Mouse (Mus musculus) brain, embryonic 14.5 days (tissue): ENCODE measurements around the gene Hsd11b2. TPM values are rescaled to one million over a fixed set of nuclear protein-coding genes. Genes with fewer than 3 reads are reported as not detected.

Experiments used
- DNase-seq: peaks from one replicate; pipeline ENCODE4 v3.0.0-alpha.2; 2011; ENCODE audit warnings: low read depth
- CTCF ChIP-seq: fragments of 200-500 bp; IDR thresholded peaks from 2 replicates; pipeline ENCODE4 v1.5.1; 2012; ENCODE audit warnings: inconsistent platforms, mild to moderate bottlenecking, moderate library complexity, borderline replicate concordance; ENCODE audit not compliant: insufficient read depth, insufficient read length; ENCODE audit errors: extremely low read depth
- POLR2A ChIP-seq: fragments of 200-500 bp; IDR thresholded peaks from 2 replicates; pipeline ENCODE4 v1.6.1; 2012; ENCODE audit warnings: mild to moderate bottlenecking, inconsistent platforms, borderline replicate concordance; ENCODE audit not compliant: poor library complexity, insufficient read depth, insufficient read length, severe bottlenecking; ENCODE audit errors: extremely low read depth
- polyA plus RNA-seq: library from polyadenylated mRNA; depleted of rRNA; stranded (reverse); fragments of >200 nt; gene quantifications from 2 replicates; pipeline ENCODE4 v1.2.3, GENCODE M21; 2012

Gene Hsd11b2
- polyA plus RNA-seq, 1 experiment, result 12.1 TPM

DNA sequence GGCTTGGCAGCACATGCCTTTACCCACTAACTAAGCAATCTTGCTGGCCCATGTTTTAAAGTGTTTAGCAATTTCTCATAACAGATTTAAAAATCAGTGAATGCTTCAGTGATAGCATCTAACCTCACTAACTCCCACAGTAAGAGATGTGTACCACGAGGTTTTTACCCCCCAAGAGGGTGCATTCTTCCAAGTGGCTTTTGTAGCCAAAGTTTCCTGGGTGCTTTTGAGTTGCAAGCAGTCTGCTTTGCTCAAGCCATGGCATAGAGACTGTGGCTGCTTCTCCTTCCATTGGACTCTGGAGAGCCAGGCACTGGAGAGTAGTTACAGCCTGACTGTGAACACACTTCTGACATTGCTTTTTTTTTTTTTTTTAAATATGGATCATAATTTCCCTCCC is 29.3 kb upstream of the Hsd11b2 start:
- TF ChIP-seq CTCF (no peak), POLR2A (no peak)
- DNase-seq, result no peak

DNA sequence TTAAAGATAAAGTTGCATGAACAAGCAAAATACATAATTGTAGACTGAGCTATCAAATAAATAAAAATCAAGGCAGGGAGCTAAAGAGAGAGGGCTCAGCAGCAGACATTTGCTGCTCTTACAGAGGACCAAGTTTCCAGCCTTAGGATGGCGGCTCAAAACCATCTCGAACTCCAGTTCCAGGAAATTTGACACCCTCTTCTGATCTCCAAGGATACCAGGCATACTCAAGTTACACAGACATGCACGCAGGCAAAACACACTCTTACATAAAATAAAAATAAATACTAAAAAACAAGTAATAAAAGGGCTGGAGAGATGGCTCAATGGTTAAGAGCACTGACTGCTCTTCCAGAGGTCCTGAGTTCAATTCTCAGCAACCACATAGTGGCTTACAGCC is 25.1 kb upstream of the Hsd11b2 start:
- no peak for DNase-seq
- no peak for TF ChIP-seq POLR2A
- no peak for TF ChIP-seq CTCF

DNA sequence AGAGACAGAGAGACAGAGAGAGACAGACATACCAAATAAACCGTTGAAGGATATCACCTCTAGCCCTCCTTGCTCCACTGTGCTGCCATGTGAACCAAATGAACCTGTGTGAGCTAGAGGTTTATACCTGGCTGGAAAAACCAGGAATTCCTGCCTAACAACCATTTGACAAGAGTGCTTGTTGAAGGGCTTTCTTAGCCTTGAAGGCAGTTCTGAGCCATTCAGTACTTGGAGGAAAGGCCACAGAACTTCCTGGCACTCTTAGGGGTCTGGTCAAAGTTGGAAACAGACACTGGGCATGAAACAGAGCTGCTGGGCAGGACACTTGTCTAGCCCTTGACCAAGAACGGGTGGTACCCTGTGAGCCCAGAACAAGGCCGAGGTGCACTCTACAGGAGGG is 24.0 kb upstream of the Hsd11b2 start:
- DNase-seq, result no peak
- TF ChIP-seq CTCF (no peak), POLR2A (no peak)

DNA sequence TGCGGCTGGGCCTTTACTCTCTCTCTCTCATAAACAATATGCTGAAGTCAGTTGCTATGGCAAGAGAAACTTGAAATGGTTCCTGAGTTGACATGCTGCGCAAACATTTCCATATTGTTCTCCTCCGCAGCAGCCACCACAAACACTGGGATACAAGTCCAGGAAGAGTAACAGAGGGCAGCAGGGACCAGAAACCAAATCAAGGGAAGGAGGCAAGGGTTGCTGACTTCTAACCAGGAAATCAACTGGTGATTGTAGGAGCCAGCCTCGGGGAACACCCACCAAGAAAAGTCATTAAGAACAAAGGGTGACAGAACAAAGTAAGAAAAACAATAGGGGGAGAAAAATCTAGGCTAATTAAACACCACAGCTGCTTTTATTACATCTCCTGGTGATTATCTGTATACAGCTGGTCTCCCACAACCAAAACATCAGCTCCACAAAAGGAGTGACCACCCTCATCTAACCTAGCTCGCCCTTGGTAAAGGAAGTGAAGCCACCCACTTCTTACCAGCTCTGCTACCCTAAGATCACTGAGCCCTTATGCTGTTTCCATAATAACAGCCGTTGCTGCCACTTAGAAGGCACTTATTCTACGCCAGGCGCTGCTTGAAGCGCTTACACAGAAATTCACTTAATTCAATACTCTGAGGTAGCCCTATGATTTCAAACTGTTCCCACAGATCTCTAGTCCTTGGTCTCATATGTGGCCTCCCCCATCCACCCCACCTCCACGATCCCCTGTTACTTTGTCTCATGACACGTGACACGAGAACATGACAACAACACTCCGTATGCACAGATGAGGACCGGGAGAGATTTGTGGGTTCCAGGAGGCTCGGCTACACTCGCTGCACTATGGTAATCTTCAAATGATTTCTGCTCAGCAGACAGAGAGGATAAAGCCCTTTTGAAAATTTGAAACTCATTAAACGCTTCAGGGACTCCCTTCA is 22.9 kb upstream of the Hsd11b2 start:
- peak; percentile 51 for DNase-seq
- TF ChIP-seq CTCF (no peak), POLR2A (no peak)

DNA sequence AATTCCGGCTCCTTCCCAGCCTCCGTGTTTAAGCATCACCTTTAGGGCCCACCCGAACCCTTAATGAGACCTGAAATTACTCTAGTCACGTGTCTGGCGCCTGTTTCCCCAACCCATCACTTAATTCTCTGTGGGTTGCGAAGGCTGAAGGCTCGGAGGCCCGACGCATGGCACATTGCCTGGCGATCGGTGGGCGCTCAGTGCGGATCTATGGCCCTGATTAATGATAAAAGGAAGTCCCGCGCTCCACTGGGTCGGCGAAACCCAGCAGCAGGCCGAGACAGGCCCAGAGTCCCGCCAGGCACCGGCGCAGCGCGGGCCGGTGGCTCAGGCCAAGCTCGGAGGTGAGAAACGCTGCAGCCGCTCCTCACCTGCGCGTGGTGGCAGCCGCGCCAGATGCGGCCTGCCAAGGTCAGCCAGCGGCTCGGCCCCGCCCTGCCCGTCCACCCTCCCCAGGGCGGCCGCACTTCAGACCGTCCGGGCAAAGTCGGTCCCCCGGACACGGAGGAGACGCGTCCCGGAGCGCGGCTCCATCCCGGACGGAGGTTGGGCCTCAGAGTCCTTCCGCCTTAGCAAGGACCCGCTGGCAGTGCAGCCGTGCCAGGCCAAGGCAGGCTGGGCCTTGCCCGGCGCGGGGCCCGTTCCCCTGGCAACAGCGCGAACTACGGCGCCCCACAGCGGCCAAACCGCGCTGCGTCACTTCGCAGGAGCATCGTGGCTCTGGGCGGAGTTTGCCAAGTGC is 21.9 kb upstream of the Hsd11b2 start, which contains the start of gene Zdhhc1:
Gene Zdhhc1, minus strand, starts transcription at position 464 of the 742 bp plus-strand sequence.
- DNase-seq, result peak; percentile 93
- peak; percentile 55; the same call in 1 of the 2 replicates for TF ChIP-seq POLR2A
- TF ChIP-seq CTCF, result peak; percentile 59; the same call in 1 of the 2 replicates

DNA sequence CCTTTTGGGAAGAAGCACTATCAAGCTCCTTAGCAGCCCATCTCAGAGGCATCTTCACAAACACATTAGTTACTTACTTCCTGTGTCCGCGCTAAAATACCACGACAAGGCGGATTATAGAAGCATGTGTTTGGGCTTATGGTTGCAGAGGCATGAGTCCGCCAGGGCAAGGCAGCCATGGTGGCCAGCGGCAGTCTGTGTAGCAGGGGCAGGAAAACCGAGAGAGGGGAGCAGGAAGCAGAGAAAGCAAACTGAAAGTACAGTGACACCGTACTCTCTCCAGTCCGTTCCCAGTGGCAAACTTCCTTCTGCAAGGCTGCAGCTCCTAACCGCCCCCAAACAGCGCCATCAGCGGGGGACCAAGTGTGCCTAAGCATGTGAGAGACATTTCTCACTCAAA is 18.8 kb upstream of the Hsd11b2 start:
- TF ChIP-seq CTCF, result no peak
- no peak for TF ChIP-seq POLR2A
- DNase-seq, result no peak

DNA sequence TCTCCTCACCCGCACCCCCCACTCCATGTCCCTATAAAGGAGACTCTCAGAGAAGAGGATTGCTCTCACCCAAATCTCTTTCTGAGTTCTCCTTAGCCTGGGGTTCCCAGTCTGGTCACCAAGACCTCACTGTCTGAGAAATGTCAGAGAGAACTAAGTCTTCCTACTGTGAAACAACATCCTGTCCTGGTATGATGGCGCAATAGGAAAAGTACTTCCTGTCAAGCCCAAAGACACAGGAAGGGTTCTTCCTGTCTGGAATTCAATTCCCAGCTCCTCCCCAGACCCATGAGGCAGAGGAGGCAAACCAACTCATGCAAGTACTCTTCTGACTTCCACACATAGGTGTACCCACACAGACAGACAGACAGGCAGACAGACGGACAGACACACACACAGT is 13.9 kb upstream of the Hsd11b2 start:
- TF ChIP-seq POLR2A (no peak), CTCF (no peak)
- no peak for DNase-seq

DNA sequence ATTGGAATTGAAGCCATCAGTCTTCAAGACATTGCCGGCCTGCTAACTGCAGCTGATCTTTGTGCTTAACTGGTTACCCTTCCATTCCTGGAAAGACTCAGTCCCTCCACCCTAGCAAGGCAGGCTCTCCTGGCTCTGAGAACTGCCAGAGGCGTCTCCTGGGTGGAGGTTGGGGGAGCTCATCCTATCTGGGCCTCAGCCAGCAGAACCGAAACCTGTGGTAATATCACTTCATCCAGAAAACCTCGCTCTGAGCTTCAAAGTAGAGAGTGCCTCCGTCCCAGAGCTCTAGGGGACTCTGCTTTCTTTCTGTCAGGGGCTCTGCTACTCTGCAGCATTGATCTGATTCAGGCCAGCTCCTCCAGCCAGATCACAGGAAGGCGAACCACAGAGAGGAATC is 11.6 kb upstream of the Hsd11b2 start:
- no peak for DNase-seq
- TF ChIP-seq CTCF (no peak), POLR2A (no peak)

DNA sequence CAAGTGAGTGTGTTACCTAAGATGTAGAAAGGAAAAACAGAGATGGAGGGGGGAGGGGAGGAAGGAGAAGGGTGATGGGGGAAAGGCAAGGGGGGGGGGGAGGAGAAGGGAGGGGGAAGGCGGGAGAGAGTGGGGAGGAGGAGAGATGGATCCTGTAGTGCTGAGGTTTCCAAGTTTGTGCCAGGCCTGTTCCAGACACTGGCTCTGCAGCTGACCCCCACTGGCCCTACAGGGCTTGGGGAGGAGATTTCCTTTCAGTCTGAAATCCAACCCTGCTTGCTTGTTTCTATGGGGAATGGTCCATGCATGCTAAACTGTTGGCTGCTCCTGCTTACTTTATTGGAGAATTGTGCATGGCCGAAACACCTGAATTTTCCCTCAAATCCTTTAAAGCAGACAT is 9.8 kb upstream of the Hsd11b2 start:
- no peak for TF ChIP-seq POLR2A
- TF ChIP-seq CTCF, result no peak
- DNase-seq, result peak; percentile 52

DNA sequence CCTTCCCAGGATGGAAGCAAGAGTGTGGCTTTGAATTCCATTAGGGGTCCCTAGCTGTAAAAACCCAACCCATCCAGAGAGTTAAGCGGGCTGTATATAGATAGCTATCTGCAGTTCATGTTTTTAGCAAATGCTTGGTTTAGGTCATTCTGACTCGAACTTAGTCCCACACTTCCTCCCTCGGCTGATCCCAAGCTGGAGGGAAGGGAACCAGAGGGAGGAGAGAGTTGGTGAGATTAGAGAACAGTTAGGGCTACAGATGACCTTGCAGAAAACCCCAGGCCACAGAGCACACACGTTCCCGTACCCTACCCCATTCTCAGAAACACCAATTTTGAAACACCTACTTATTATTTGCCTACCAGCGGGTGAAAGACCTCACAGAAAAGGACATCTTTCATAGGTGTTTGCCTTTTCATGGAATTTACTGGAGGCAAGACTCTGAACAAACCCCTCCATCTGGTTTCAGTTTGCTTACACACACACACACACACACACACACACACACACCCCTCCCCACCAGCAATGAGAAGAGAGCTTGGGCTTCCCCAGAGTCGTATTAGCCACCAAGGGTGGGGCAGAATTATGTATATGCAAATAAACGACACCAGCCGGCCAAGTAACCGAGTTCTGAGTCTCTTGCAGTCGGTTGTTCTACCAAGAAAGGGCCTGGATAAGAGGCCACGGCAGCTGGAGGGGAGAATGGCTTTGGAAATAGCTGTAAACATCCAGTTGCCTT is 8.4 kb upstream of the Hsd11b2 start:
- no peak for DNase-seq
- TF ChIP-seq POLR2A, result no peak
- no peak for TF ChIP-seq CTCF

DNA sequence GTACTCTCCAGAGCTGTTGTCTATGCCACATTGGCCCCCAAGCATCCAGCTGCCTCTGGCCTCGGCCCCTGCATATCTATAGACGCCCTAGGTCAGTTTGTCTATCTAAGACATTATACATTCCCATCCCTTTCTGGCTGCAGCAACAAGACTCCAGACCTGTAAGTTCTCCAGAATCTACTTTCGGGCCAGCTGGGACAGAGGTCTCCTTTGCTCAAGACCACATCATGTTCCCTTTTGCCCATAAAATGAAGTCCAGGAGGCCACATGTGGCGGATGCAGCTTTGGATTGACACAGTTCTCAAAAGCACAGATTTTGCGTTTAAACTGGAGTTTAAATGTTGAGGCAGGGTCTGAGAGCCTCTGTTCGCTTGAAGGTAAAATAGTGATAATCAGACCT is 4.4 kb upstream of the Hsd11b2 start:
- TF ChIP-seq POLR2A (no peak), CTCF (no peak)
- DNase-seq, result no peak
